Mouse (Mus musculus): Measurements from ENCODE around the gene Itgb4.

- TF ChIP-seq GATA1 (IDR thresholded peaks at IDR 0.05; ENCODE audit: low read length) (no peak), TAL1 (IDR thresholded peaks at IDR 0.05; ENCODE audit: low read length) (no peak)
Observed at GRCm38 (mm10) chr11:116025056-116025845, 50.7 kb downstream of the Itgb4 start.

Measured in erythroblast, embryonic 14.5 days (primary cell).